Mouse (Mus musculus) heart, postnatal 0 days (tissue): ENCODE measurements around the gene Pgrmc1.

Experiments used
- CTCF ChIP-seq: IDR thresholded peaks from 2 replicates; pipeline ENCODE4 v1.5.1; 2016; ENCODE audit warnings: antibody characterized with exemption, control low read depth, low read depth
- EP300 ChIP-seq: IDR thresholded peaks from 2 replicates; pipeline ENCODE4 v1.6.1; 2016; ENCODE audit warnings: antibody characterized with exemption, low read depth

DNA sequence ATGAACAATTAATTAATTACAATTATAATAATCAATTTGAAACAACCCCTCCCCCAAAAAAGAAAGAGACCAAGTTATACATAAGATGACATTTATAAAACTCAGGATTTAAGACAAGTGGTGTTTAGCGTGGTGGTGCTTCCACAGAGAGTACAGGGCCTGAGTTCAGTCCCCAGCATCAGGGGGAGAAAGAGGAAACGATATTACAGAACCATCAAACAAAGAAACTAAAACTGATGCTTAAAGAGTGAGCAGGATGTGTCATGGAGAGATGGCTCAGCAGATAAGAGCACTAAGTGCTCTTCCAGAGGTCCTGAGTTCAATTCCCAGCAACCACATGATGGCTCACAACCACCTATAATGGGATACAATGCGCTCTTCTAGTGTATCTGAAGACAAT, 45.3 kb upstream of the Pgrmc1 start:
- TF ChIP-seq CTCF (no peak), EP300 (no peak)
